Mouse (Mus musculus) bone marrow, adult 2 months (tissue): ENCODE measurements around the gene Hs3st6. TPM values are rescaled to one million over a fixed set of nuclear protein-coding genes. Genes with fewer than 3 reads are reported as not detected.
A peak's percentile ranks its signal among the peaks of the same experiment; 100 is the strongest.

Experiments used
- H3K27ac ChIP-seq: fragments of 200-500 bp; 2 replicates; pipeline ENCODE4 v1.5.1; 2012; ENCODE audit warnings: low read depth, mild to moderate bottlenecking, control low read depth, inconsistent platforms, low read length; ENCODE audit not compliant: control insufficient read depth, poor library complexity, insufficient read depth
- H3K4me1 ChIP-seq: fragments of 200-500 bp; 2 replicates; pipeline ENCODE4 v1.6.1; 2011; ENCODE audit warnings: low read length; ENCODE audit not compliant: control insufficient read depth, insufficient read depth
- H3K4me3 ChIP-seq: fragments of 200-500 bp; replicated peaks from 2 replicates; pipeline ENCODE3; 2011; ENCODE audit warnings: mild to moderate bottlenecking, low read depth, low read length, control low read depth; ENCODE audit not compliant: control insufficient read depth
- CTCF ChIP-seq: fragments of 200-500 bp; IDR thresholded peaks from 2 replicates; pipeline ENCODE4 v1.5.1; 2011; ENCODE audit warnings: low read length, control low read depth; ENCODE audit not compliant: control insufficient read depth, insufficient read depth
- POLR2A ChIP-seq: fragments of 200-500 bp; IDR thresholded peaks from 2 replicates; pipeline ENCODE4 v1.6.1; 2011; ENCODE audit warnings: low read depth, mild to moderate bottlenecking, control low read depth, low read length, borderline replicate concordance; ENCODE audit not compliant: control insufficient read depth
- WGBS: fragments of 180-500 bp; shearing (Covaris S2); methylation state at CpG from one replicate; pipeline ENCODE4 v1.1.7; 2018; 5-methylcytosine and 5-hydroxymethylcytosine counted together
- polyA plus RNA-seq: library from polyadenylated mRNA; stranded (reverse); fragments of >200 nt; gene quantifications from 2 replicates; pipeline ENCODE4 v1.2.4, GENCODE M21; 2011; ENCODE audit warnings: low replicate concordance; ENCODE audit not compliant: missing spikeins, insufficient read depth, insufficient read length

Hs3st6 gene
- polyA plus RNA-seq, 1 experiment, result 2.2 TPM

GRCm38 (mm10) chr17:24743896-24744295 is 8.9 kb upstream of the Hs3st6 start:
- TF ChIP-seq CTCF, result no peak
- no peak for TF ChIP-seq POLR2A
- H3K4me3 ChIP-seq, result no peak overlapping the region
- H3K4me1 ChIP-seq, result peaks cover 2% of the 10 kb centered on the region
- WGBS, result 80% methylated on average over 5 of the region's 5 CpGs
- no peak overlapping the region for H3K27ac ChIP-seq

- 70% methylated on average over 3 of the region's 3 CpGs for WGBS
- Histone ChIP-seq H3K4me3 (no peak overlapping the region), H3K27ac (no peak overlapping the region; the same call in 1 of the 2 replicates), H3K4me1 (peaks cover 2% of the 10 kb centered on the region)
- TF ChIP-seq POLR2A, result no peak
- no peak for TF ChIP-seq CTCF
Observed at GRCm38 (mm10) chr17:24744381-24744780, 8.4 kb upstream of the Hs3st6 start.

- 18% methylated on average over 7 of the region's 7 CpGs for WGBS
- H3K4me3 ChIP-seq, result no peak overlapping the region
- TF ChIP-seq POLR2A (no peak), CTCF (peak; percentile 87)
- no peak overlapping the region for H3K27ac ChIP-seq
- peaks cover 2% of the 10 kb centered on the region for H3K4me1 ChIP-seq
Observed at GRCm38 (mm10) chr17:24745526-24746497, 7.0 kb upstream of the Hs3st6 start.

GRCm38 (mm10) chr17:24746986-24747385 is 5.8 kb upstream of the Hs3st6 start:
- Histone ChIP-seq H3K4me3 (no peak overlapping the region), H3K4me1 (no peaks in the 10 kb centered on the region), H3K27ac (no peak overlapping the region)
- TF ChIP-seq POLR2A (no peak), CTCF (no peak)
- 66% methylated on average over 4 of the region's 4 CpGs for WGBS

- Histone ChIP-seq H3K4me1 (no peaks in the 10 kb centered on the region), H3K4me3 (no peak overlapping the region), H3K27ac (no peak overlapping the region)
- TF ChIP-seq CTCF (no peak), POLR2A (no peak)
- WGBS, result 25% methylated on average over 4 of the region's 4 CpGs
Observed at GRCm38 (mm10) chr17:24751528-24751927, 1.3 kb upstream of the Hs3st6 start.

- WGBS, result 84% methylated on average over 1 of the region's 1 CpGs
- Histone ChIP-seq H3K4me3 (no peak overlapping the region), H3K27ac (no peak overlapping the region), H3K4me1 (no peaks in the 10 kb centered on the region)
- no peak for TF ChIP-seq CTCF
- TF ChIP-seq POLR2A, result no peak
Observed at GRCm38 (mm10) chr17:24757394-24757793, 4.6 kb downstream of the Hs3st6 start.

- WGBS, result 49% methylated on average over 5 of the region's 5 CpGs
- TF ChIP-seq POLR2A (no peak), CTCF (no peak)
- Histone ChIP-seq H3K4me1 (no peaks in the 10 kb centered on the region), H3K27ac (no peak overlapping the region), H3K4me3 (no peak overlapping the region)
Observed at GRCm38 (mm10) chr17:24761121-24761520, 8.3 kb downstream of the Hs3st6 start.

GRCm38 (mm10) chr17:24765016-24765905 is 12.5 kb downstream of the Hs3st6 start:
- TF ChIP-seq POLR2A (no peak), CTCF (no peak)
- no peaks in the 10 kb centered on the region for H3K4me1 ChIP-seq
- 45% methylated on average over 22 of the region's 22 CpGs for WGBS
- no peak overlapping the region for H3K27ac ChIP-seq
- no peak overlapping the region for H3K4me3 ChIP-seq
